Mouse (Mus musculus) myocyte (in vitro differentiated cells): ENCODE results near the gene Poldip3. TPM values are rescaled to one million over a fixed set of nuclear protein-coding genes. Genes with fewer than 3 reads are reported as not detected.

Experiments
- H3K27me3 ChIP-seq: one replicate; pipeline ENCODE4 v1.6.1; 2011; ENCODE audit not compliant: control insufficient read depth, insufficient read depth, insufficient read length
- H3K36me3 ChIP-seq: one replicate; pipeline ENCODE4 v1.6.1; 2011; ENCODE audit not compliant: control insufficient read depth, insufficient read depth
- H3K4me2 ChIP-seq: one replicate; pipeline ENCODE4 v1.6.1; 2011; ENCODE audit warnings: low read depth, control low read depth
- H3K4me3 ChIP-seq: one replicate; pipeline ENCODE4 v1.5.1; 2011; ENCODE audit warnings: mild to moderate bottlenecking, control low read depth, moderate library complexity
- H3K79me2 ChIP-seq: one replicate; pipeline ENCODE4 v1.6.1; 2011; ENCODE audit not compliant: control insufficient read depth, insufficient read depth
- H3ac ChIP-seq: one replicate; pipeline ENCODE4 v1.6.1; 2011; ENCODE audit not compliant: control insufficient read depth, insufficient read length
- CEBPB ChIP-seq: IDR thresholded peaks from 2 replicates; pipeline ENCODE4 v1.6.1; 2011; ENCODE audit warnings: mild to moderate bottlenecking, moderate library complexity; ENCODE audit not compliant: poor library complexity, insufficient read depth, severe bottlenecking
- E2F4 ChIP-seq: IDR thresholded peaks from one replicate; pipeline ENCODE4 v1.6.1; 2011; ENCODE audit warnings: mild to moderate bottlenecking, control low read depth, moderate library complexity; ENCODE audit not compliant: insufficient read depth
- MAX ChIP-seq: IDR thresholded peaks from one replicate; pipeline ENCODE4 v1.6.1; 2011; ENCODE audit warnings: low read depth, mild to moderate bottlenecking, control low read depth
- MYOD1 ChIP-seq, 3 experiments: IDR thresholded peaks; one replicate each; pipeline ENCODE4 v1.6.1; 2011; ENCODE audit warnings: control low read depth in 2 of 3, low read depth in 2 of 3, mild to moderate bottlenecking in 2 of 3, moderate library complexity in 1 of 3; ENCODE audit not compliant: insufficient read length in 2 of 3, control insufficient read depth in 1 of 3
- MYOG ChIP-seq, 3 experiments: IDR thresholded peaks; one replicate each; pipeline ENCODE4 v1.6.1; 2011; ENCODE audit warnings: control low read depth in 2 of 3, low read depth in 2 of 3, mild to moderate bottlenecking in 2 of 3; ENCODE audit not compliant: insufficient read length in 2 of 3, control insufficient read depth in 1 of 3, insufficient read depth in 1 of 3
- POLR2A ChIP-seq: IDR thresholded peaks from one replicate; pipeline ENCODE4 v1.6.1; 2011; ENCODE audit warnings: low read depth, mild to moderate bottlenecking, control low read depth, moderate library complexity; ENCODE audit not compliant: insufficient read length
- POLR2AphosphoS2 ChIP-seq: IDR thresholded peaks from one replicate; pipeline ENCODE4 v1.6.1; 2011; ENCODE audit warnings: low read depth, control low read depth; ENCODE audit not compliant: insufficient read length
- REST ChIP-seq: IDR thresholded peaks from one replicate; pipeline ENCODE4 v1.6.1; 2011; ENCODE audit warnings: mild to moderate bottlenecking, control low read depth, moderate library complexity; ENCODE audit not compliant: insufficient read depth, insufficient read length
- SRF ChIP-seq: IDR thresholded peaks from one replicate; pipeline ENCODE4 v1.6.1; 2011; ENCODE audit warnings: low read depth; ENCODE audit not compliant: control insufficient read depth, insufficient read length
- TCF12 ChIP-seq: IDR thresholded peaks from one replicate; pipeline ENCODE4 v1.6.1; 2011; ENCODE audit warnings: mild to moderate bottlenecking, control low read depth; ENCODE audit not compliant: poor library complexity, insufficient read depth, severe bottlenecking
- TCF3 ChIP-seq: IDR thresholded peaks from one replicate; pipeline ENCODE4 v1.6.1; 2011; ENCODE audit warnings: low read depth, control low read depth; ENCODE audit not compliant: insufficient read length
- USF1 ChIP-seq: IDR thresholded peaks from one replicate; pipeline ENCODE4 v1.6.1; 2011; ENCODE audit warnings: low read depth, mild to moderate bottlenecking, control low read depth, moderate library complexity
- polyA plus RNA-seq: library from polyadenylated mRNA; unstranded; fragments of >200 nt; fragmentation: generic; extraction: Trizol; gene quantifications from one replicate; pipeline ENCODE4 v1.2.1, GENCODE M21; 2012; ENCODE audit warnings: missing spikeins

Poldip3 gene
- polyA plus RNA-seq, 1 experiment = 85.9 TPM

DNA sequence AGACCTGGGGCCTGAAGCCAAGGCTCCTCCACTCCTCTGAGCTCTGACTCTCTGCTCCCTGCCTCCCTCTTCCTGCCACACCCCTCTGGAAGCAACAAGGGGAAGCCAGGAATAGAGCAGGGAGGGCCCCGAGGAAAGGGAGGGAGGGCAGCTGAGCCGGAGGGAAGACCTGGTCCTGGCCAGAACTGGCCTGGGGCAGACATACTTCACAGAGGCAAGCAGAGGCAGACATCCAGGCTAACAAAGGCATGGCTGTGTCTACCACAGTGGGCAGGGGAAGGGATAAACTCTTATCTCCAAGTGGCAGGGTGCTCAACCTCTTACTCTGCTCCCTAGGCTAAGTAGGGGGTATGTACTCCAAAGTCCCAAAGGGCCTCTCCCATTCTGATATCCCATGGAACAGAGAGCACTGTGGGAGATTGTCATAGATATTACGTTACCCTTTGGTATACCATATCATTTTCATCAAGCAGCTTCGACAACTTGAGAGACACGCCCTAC lies 15.8 kb upstream of the Poldip3 start:
- H3K79me2 ChIP-seq = peaks cover 45% of the 10 kb centered on the region
- no peak overlapping the region for H3K4me3 ChIP-seq
- TF ChIP-seq USF1 (no peak), MYOD1 (IDR thresholded peaks at IDR 0.05; ENCODE audit: control insufficient read depth in 1 of 3, insufficient read length in 2 of 3, low read depth in 2 of 3) (peak in 1 of 3 experiments; percentile 75), POLR2AphosphoS2 (no peak), POLR2A (peak; percentile 41), MAX (no peak), SRF (no peak), E2F4 (no peak), REST (no peak), TCF12 (no peak), MYOG (IDR thresholded peaks at IDR 0.05; ENCODE audit: control insufficient read depth in 1 of 3, insufficient read depth in 1 of 3, insufficient read length in 2 of 3, low read depth in 2 of 3) (peak; percentile 28 to 86 (median 38))
- peak overlapping the region; percentile 84 for H3K4me2 ChIP-seq
- peaks cover 10% of the 10 kb centered on the region for H3K36me3 ChIP-seq
- H3ac ChIP-seq = no peak overlapping the region
- H3K27me3 ChIP-seq = no peaks in the 10 kb centered on the region

DNA sequence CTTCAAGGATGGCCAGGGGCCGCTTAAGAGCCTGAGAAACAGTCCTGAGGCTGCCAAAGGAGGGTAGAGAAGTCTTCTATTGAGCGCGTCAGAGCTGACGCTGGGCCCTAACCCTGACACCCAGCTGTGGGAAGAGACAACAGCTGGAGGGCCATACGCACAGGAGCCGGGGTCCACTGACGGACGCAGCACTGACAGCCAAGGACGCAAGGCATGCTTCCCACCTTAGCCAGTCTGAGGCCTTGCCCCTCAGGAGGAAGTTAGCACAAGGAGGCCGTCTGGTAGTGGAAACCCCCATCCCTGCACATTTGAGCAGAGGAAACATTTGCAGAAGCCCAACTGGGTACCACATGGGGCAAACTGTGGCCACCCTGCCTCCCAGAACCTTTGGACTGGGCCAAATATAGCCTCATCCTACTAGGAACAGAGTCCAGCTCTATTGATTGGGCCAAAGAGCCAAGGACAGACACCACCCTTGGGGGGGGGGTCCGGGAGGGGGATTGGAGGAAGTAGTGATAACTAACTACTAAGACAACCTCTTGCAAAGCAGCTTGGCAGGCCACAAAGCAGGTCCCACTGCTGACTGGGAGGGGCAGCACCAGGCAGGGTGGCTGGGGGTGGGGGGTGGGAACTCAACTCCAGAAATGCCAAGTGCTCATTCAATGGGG lies 13.8 kb upstream of the Poldip3 start:
- Histone ChIP-seq H3K4me3 (no peak overlapping the region), H3K27me3 (no peaks in the 10 kb centered on the region), H3ac (no peak overlapping the region), H3K4me2 (no peak overlapping the region), H3K79me2 (peaks cover 25% of the 10 kb centered on the region), H3K36me3 (peaks cover 29% of the 10 kb centered on the region)
- TF ChIP-seq E2F4 = no peak
- TF ChIP-seq SRF = no peak
- no peak for TF ChIP-seq TCF12
- peak; percentile 55 for TF ChIP-seq POLR2AphosphoS2
- no peak for TF ChIP-seq TCF3
- TF ChIP-seq MYOD1 (IDR thresholded peaks at IDR 0.05; ENCODE audit: control insufficient read depth in 1 of 3, insufficient read length in 2 of 3, low read depth in 2 of 3) = no peak
- no peak for TF ChIP-seq MAX
- peak; percentile 20 for TF ChIP-seq POLR2A
- TF ChIP-seq CEBPB = no peak
- TF ChIP-seq REST = no peak
- TF ChIP-seq MYOG (IDR thresholded peaks at IDR 0.05; ENCODE audit: control insufficient read depth in 1 of 3, insufficient read depth in 1 of 3, insufficient read length in 2 of 3, low read depth in 2 of 3) = no peak
- TF ChIP-seq USF1 = no peak

DNA sequence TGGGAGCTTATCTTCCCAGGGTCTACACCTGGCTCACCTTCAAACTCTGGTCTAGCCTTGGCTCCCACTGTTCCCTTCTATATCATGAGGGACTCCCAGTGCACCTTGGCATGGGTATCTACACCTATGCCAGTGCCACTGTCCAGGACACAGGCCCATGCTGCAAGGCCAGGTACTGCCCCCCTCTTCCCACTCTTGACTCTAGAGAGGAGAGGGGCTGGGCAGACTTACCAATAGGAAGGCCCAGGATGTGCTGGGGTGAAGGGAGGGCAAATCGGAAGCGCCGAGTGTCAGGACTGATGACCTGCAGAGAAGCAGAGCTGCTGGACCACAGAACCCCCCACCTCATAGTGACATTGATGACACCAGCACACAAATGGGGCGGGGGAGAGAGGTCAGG lies 12.8 kb upstream of the Poldip3 start:
- TF ChIP-seq MYOG (IDR thresholded peaks at IDR 0.05; ENCODE audit: control insufficient read depth in 1 of 3, insufficient read depth in 1 of 3, insufficient read length in 2 of 3, low read depth in 2 of 3) (no peak), TCF3 (no peak), TCF12 (no peak), POLR2A (no peak), MAX (no peak), E2F4 (no peak)
- Histone ChIP-seq H3K36me3 (peaks cover 34% of the 10 kb centered on the region), H3K79me2 (peaks cover 15% of the 10 kb centered on the region), H3K4me3 (no peak overlapping the region), H3K27me3 (no peaks in the 10 kb centered on the region), H3ac (no peak overlapping the region), H3K4me2 (no peak overlapping the region)

DNA sequence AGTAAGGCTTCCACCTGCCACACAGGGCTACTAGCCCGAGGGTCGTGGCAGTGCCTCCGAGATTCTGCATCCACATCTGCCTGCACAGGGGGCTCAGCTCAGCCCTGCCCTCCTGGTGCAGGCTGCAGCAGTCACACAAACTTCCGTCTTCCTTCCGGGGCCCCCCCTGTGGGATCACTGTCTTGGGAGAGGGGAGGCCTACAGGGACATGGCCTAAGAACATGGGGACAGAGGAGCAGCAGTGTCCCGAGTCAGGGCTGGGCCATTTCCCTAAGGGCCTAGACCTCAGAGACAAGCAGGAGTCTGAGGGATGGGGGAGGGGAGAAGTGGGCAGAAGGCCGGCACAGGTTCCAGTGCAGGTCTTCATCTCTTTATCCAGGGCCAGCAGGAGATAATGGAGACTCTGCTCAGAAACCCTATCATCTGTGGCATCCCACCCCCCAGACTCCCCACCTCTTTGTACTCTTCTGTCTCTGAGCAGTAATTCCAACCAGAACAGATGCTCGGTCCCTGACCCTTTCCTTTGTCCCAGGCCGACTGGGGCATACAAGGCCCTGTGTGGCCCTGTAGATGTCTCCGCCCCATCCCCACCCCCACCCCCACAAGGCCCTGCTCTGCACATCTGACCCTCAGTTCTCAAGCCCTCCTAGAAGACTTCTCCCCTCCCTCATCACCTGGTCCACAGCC lies 12.0 kb upstream of the Poldip3 start:
- H3K4me2 ChIP-seq = no peak overlapping the region
- H3K36me3 ChIP-seq = peaks cover 34% of the 10 kb centered on the region
- H3K79me2 ChIP-seq = peaks cover 11% of the 10 kb centered on the region
- peak; percentile 7 for TF ChIP-seq POLR2A
- no peak for TF ChIP-seq CEBPB
- no peak overlapping the region for H3ac ChIP-seq
- no peak overlapping the region for H3K4me3 ChIP-seq
- H3K27me3 ChIP-seq = no peaks in the 10 kb centered on the region

DNA sequence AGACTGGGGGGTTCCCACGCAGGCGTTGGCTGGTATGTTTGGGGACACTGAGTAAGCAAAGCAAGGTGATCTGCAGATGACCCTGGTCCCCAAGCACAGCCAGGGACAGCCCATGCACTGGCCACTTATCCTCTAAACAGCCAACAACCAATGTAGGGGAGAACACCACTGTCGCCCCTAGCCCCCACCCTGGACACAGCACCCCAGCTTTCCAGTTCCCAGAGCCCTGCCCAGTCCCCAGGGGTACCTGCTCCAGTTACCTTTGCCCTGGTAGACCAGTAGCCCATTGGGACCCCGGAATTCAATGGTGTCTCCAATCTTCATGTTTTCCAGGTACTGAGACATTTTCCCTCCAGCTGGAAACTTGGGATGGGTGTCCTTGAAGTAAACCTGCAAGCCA lies 11.4 kb upstream of the Poldip3 start:
- peaks cover 4% of the 10 kb centered on the region for H3K79me2 ChIP-seq
- H3ac ChIP-seq = no peak overlapping the region
- no peak for TF ChIP-seq TCF3
- TF ChIP-seq MYOD1 (IDR thresholded peaks at IDR 0.05; ENCODE audit: control insufficient read depth in 1 of 3, insufficient read length in 2 of 3, low read depth in 2 of 3) = no peak
- TF ChIP-seq MAX = no peak
- no peak for TF ChIP-seq E2F4
- TF ChIP-seq POLR2AphosphoS2 = peak; percentile 1
- peak; percentile 12 for TF ChIP-seq POLR2A
- TF ChIP-seq MYOG (IDR thresholded peaks at IDR 0.05; ENCODE audit: control insufficient read depth in 1 of 3, insufficient read depth in 1 of 3, insufficient read length in 2 of 3, low read depth in 2 of 3) = no peak
- no peak for TF ChIP-seq SRF
- TF ChIP-seq USF1 = no peak
- TF ChIP-seq REST = no peak
- no peak for TF ChIP-seq TCF12
- no peak for TF ChIP-seq CEBPB
- H3K36me3 ChIP-seq = peaks cover 30% of the 10 kb centered on the region
- H3K27me3 ChIP-seq = no peaks in the 10 kb centered on the region
- no peak overlapping the region for H3K4me3 ChIP-seq
- no peak overlapping the region for H3K4me2 ChIP-seq
